Mouse (Mus musculus) cerebellum, adult 11 months (tissue): Measurements from ENCODE around the gene Hdlbp.
"Not testable (repeated sequence)": the region's sequence is repeated elsewhere in the genome, so short reads cannot be mapped to it uniquely, and the experiment has no call there.

ENCODE experiments used
- DNase-seq: peaks from one replicate; pipeline ENCODE4 v3.0.0; 2022

The Hdlbp gene

GRCm38 (mm10) chr1:93478586-93479475, at the start of gene Hdlbp:
TSS of gene Hdlbp (minus strand) at chr1:93478815.
- peak; percentile 99 for DNase-seq

DNA sequence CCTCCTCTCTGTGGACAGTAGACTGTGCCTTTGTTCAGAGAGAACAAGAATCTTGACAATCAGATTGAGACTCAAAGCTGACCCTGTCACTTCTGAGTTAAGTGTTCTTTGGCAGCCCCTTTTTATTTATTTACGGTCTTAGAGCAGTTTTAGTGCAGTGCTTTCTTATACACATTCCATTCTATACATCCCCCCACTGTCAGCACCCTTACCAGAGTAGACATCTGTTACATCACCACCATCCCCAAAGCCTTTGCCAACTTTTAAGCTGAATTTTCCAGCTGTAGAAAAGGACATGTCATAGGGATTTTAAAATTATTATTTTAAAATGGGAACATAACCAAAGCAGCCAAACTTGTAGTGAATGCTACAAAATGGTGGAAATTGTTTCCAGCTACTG, 43.7 kb upstream of the Hdlbp start:
- DNase-seq = no peak

GRCm38 (mm10) chr1:93521491-93521890, 42.9 kb upstream of the Hdlbp start:
- DNase-seq = no peak

- no peak for DNase-seq
These were observed 34.6 kb upstream of the Hdlbp start for GRCm38 (mm10) chr1:93513221-93513620.

DNA sequence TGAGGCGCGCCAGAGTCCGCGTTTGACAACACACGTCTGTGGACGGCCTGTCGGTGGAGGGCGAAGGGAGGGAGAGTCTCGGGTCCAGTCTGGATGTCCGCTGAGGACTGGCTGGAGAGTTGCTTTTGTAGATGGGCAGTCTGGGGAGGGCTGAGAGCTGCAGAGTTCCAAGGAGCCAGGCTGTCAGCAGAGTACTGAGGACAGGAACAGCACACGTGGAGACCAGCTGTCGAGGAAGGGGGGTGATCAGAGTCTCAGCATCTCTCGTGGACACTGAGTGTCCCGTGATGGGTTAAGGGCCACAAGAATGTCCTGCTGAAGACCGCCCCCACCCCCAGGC, 33.7 kb upstream of the Hdlbp start:
- DNase-seq = no peak

DNA sequence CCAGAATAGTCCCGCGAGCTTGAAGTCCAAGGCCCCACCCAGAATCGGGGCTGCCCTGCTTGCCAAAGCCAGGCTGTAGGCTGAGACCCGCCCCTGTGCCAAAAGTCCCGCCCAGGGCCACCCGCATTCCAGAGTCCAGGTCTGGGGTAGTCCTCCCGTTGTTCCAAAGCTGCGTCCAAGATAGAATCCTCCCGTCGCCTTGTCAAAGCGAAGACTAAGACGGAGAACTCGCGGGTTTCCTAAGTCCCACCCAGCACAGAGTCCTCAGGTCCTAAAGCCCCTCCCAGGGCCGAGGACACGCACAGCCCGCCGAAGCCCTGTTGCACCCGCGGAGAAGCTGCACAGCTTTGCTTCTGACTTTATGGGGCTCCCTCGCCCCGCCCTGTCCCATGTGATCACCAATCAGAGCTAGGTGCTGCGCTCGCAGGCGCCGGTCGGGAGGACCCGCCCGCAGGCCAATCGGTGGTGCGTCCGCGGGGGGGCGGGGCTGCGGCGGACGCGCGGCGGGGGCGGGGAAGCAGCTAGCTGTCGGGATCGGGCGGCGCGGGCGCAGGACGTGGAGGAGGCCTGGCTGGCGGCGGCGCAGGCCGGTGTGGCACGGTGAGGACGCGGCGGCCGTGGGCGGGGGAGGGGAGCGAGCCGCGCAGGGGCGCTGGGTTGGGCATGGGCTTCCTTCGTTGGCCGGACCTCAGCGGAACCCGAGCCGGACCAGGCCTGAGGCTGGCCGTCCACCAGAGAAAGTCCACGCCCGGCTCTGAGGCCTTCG, 33.2 kb upstream of the Hdlbp start, which contains the start of gene Farp2:
Gene Farp2 (plus strand): TSS at position 495 of the 766 bp plus-strand sequence.
- peak; percentile 91 for DNase-seq

DNA sequence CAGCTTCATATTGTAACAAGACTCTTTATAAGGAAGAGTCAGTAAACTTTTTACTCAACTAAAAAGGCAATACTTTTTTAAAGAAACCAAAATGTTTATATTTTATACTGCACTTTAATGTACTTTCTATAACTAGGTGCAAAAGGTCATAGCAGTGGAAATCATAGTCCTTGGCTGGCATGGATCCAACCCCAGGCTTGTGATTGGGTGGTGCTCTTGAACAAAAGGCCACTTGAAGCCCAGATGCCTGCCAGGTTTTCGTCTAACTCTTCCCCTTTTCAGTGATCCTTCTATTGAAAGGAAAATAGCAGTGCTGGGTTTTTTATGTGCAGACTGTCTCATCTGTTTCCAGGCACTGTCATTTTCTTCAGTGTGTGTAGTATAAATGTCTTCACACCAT, 30.0 kb upstream of the Hdlbp start:
- not testable (repeated sequence) for DNase-seq

DNA sequence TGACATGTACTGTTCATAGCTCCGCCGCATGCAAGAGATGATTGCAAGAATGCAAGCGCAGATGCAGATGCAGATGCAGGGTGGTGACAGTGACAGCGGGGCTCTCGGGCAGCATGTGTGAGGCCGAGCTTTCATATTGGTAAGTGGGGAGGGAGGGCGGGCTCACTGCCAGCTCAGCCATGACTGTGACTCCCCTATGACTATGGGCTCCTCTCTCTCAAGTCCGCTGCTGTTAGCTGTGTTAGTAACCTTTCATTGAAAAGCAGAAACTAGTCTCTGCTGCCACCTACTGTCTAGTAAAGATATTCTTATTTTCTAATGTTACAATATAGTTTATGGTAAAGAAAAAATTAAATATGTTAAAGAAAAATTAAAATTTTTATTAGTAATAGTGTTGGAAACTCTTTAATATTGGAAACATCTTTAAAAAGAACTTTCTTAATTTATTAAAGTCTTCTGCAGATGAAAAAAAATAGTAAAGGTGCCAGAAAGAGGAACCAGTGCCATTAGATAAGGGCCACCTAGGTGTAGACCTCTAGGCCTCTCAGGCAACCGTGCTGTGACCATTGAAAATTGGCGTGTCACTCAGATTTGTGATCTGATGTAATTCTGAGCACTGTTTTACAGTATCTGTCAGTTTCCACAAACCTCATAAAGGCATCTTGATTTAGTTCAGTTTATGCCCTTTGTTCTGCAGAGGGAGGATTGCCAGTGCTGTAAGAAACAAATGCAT, 28.5 kb upstream of the Hdlbp start:
- no peak for DNase-seq

GRCm38 (mm10) chr1:93495312-93495711, 16.7 kb upstream of the Hdlbp start:
- no peak for DNase-seq

DNA sequence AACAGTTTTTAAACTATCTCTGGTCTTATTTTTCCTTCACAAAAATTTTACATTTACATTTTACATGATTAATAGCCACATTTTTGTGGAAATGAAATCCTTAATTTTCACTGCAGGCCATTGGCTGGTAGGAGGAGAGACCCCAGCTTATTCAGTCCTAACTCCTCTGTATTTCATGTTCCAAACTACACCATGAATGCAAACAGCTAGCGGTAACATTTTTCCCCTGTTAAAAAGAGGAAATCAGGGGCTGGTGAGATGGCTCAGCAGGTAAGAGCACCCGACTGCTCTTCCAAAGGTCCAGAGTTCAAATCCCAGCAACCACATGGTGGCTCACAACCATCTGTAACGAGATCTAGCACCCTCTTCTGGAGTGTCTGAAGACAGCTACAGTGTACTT, 7.7 kb upstream of the Hdlbp start:
- not testable (repeated sequence) for DNase-seq

GRCm38 (mm10) chr1:93479476-93480083, 965 bp upstream of the Hdlbp start:
- no peak for DNase-seq

DNA sequence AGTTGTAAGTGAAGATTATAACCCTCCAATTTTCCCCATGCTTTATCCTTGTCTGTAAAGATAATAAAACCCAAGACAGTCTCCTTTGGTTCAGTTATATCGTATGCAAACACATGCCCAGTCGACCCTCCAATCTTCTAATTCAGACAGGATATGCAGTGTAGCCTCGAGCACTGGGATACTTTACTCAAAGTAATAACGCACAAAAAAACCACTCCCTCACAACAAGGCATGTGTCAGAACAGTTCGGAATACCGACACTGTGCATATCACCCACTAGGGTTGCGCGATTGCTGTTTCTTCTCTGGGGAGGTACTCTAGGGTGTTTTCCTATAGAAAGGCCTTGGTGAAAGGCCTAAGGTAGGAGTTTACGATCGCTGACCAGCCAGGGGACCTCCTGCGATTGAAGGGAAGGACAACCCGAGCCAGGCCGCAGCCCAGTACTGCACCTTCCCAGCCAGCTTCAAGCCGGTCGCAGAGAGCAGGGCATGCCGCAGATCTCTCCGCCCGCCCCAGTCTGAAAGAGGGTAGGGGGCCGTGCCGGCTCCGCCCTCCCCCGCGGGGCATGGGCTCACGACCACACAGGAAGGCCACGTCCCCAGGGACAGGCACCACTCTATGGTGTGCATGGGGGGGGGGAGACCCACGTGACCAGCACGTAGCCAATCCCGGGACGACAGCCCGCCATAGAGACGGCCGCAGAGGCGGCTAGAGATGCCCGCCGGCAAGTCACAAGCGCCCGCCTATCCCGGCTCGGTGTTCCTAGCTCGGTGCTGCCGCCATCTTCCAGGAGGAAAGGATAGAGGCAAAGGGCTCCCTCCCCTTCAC, 643 bp downstream of the Hdlbp start:
- peak; percentile 98 for DNase-seq

DNA sequence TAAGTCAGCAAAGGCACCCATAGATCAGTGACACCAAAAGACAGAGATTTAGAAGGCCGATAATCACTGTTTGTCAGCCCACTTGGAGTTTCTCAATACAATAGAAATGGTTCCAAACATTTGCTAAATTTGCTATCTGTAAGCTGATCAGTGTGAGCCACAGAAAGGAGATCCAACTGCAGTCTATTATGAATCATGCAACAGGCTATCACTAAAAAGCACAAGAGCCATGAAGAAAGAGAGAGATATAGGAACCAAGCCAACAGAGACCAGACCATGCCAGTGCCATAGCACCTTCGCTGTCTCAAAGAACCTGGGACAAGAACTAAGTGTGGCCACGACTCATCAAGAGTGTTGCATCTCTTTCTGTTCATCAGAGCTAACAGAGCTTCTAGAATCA, 2.9 kb downstream of the Hdlbp start:
- no peak for DNase-seq

DNA sequence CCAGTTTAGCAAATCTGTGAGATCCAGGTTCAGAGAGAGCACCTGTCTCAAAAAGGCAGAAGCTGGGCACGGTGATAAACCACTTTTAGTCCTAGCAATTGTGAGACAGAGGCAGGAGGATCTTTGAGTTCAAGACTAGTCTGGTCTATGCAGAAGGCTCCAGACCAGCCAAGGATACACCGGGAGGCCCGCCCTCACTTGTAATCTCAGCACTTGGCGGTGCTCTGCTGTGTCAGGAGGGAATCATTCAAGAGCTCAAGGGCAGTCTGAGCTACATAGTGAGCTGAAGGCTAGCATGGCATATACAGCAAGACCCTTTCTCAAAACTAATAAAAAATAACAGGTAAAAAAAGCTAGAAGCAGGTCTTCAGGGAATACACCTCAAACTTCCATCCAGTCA, 10.0 kb downstream of the Hdlbp start:
- DNase-seq = no peak

DNA sequence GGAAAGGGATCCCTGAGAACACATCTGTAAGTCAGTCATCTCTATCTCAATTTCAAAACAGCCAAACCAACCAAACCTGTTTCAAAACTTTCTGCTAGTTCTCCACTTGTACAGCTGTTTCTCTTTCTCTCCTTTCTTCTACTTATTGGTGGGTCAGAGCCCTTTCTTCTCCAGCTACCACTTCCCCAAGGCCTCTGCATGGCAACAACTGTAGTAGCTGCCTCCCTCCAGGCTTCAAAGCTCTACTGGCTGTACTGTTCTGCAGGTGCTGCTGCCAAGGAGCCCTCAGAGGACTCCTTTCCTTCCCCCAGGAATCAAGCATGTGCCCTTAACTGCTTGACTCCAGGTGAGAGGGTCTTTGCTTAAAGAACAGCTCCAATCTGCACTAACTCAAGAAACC, 12.9 kb downstream of the Hdlbp start:
- no peak for DNase-seq

GRCm38 (mm10) chr1:93465066-93465465, 13.5 kb downstream of the Hdlbp start:
- DNase-seq = no peak

DNA sequence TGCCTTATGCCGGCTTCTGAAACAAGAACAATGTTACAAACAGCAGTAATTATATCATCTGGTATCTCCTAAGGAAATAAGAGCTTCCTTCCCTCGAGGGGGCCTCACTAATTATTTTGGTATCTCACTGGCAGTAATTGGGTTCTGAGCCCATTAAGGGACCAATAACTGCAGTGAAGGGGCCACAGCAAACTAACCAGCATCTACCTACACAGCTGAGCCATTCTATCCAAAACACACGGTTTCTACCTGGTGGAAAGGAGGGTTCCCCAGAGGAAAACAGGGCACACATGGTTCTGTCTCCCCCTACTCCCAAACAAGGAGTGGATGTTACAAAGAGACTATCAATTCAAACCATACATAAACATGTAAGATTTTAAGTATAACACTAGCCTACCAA, 19.5 kb downstream of the Hdlbp start:
- no peak for DNase-seq

GRCm38 (mm10) chr1:93458357-93458756, 20.3 kb downstream of the Hdlbp start:
- no peak for DNase-seq

GRCm38 (mm10) chr1:93453721-93454255, 24.8 kb downstream of the Hdlbp start:
- no peak for DNase-seq

DNA sequence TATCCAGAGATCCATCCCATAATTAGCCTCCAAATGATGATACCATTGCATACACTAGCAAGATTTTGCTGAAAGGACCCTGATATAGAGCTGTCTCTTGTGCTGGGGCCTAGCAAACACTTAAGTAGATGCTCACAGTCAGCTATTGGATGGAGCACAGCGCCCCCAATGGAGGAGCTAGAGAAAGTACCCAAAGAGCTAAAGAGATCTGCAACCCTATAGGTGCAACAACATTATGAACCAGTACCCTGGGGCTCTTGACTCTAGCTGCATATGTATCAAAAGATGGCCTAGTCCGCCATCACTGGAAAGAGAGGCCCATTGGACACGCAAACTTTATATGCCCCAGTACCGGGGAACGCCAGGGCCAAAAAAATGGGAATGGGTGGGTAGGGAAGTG, 28.5 kb downstream of the Hdlbp start:
- DNase-seq = not testable (repeated sequence)

DNA sequence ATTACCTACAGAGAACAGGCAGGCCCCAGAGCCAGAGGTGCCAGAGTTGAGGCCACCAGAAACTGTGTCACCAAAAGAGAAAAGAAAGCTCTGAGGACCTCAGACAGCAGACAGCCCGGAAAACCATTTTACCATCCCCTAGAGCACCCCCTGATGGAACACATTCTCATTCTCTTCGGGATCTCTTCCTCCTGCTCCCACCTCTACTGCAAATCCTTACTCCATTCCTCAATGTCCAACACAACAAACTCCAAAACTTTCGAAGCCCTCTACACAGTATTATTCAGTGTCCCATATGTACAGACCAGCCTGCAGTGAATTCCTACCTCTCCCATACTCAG, 32.8 kb downstream of the Hdlbp start:
- DNase-seq = no peak
